Mouse (Mus musculus): ENCODE data around the gene Gpr45.

Gpr45 gene

GRCm38 (mm10) chr1:43046990-43047389 lies 94.3 kb downstream of the Gpr45 start:
- no peak for DNase-seq (ENCODE audit: low read depth, low spot score)

GRCm38 (mm10) chr1:43047811-43048210 lies 95.1 kb downstream of the Gpr45 start:
- no peak for DNase-seq (ENCODE audit: low read depth, low spot score)

- no peak for DNase-seq (ENCODE audit: low read depth, low spot score)
Measured at GRCm38 (mm10) chr1:43051903-43052302, 99.2 kb downstream of the Gpr45 start.

- peak; percentile 72 for DNase-seq (ENCODE audit: low read depth, low spot score)
Measured at GRCm38 (mm10) chr1:43065615-43066310, 113.1 kb downstream of the Gpr45 start.

GRCm38 (mm10) chr1:43066573-43066972 lies 113.9 kb downstream of the Gpr45 start:
- DNase-seq (ENCODE audit: low read depth, low spot score): no peak

GRCm38 (mm10) chr1:43067551-43067950 lies 114.9 kb downstream of the Gpr45 start:
- DNase-seq (ENCODE audit: low read depth, low spot score): no peak

- DNase-seq (ENCODE audit: low read depth, low spot score): no peak
Measured at GRCm38 (mm10) chr1:43070726-43071125, 118.1 kb downstream of the Gpr45 start.

- no peak for DNase-seq (ENCODE audit: low read depth, low spot score)
Measured at GRCm38 (mm10) chr1:43072028-43072427, 119.4 kb downstream of the Gpr45 start.

GRCm38 (mm10) chr1:43072561-43072960 lies 119.9 kb downstream of the Gpr45 start:
- no peak for DNase-seq (ENCODE audit: low read depth, low spot score)

GRCm38 (mm10) chr1:43074791-43075190 lies 122.1 kb downstream of the Gpr45 start:
- DNase-seq (ENCODE audit: low read depth, low spot score): no peak

GRCm38 (mm10) chr1:43078124-43078523 lies 125.5 kb downstream of the Gpr45 start:
- DNase-seq (ENCODE audit: low read depth, low spot score): no peak

GRCm38 (mm10) chr1:43082946-43083345 lies 130.3 kb downstream of the Gpr45 start:
- DNase-seq (ENCODE audit: low read depth, low spot score): no peak

Data from R1 (cell line).